Mouse (Mus musculus): ENCODE measurements around the gene Klhl20.
"Not testable (repeated sequence)": the region's sequence is repeated elsewhere in the genome, so short reads cannot be mapped to it uniquely, and the experiment has no call there.

The Klhl20 gene

GRCm38 (mm10) chr1:161130726-161131664 is at the start of gene Klhl20:
Gene Klhl20 (minus strand): TSS chr1:161131511.
- in situ Hi-C loops (cut with MboI, MseI): no loop called here

- in situ Hi-C loops (cut with MboI, MseI): no loop called here
Measured at GRCm38 (mm10) chr1:161180674-161181073, 49.4 kb upstream of the Klhl20 start.

GRCm38 (mm10) chr1:161170651-161171050 is 39.3 kb upstream of the Klhl20 start:
- in situ Hi-C loops (cut with MboI, MseI): loop anchor here in 1 of 2 experiments (10.0 kb wide), 1 partner anchor 126 kb away; no protein-coding TSS in a partner anchor

GRCm38 (mm10) chr1:161160266-161160665 is 29.0 kb upstream of the Klhl20 start:
- in situ Hi-C loops (cut with MboI, MseI): no loop called here

GRCm38 (mm10) chr1:161159214-161159613 is 27.9 kb upstream of the Klhl20 start, which contains the start of gene Tex50:
Gene Tex50 (minus strand): TSS chr1:161159314.
- in situ Hi-C loops (cut with MboI, MseI): no loop called here

DNA sequence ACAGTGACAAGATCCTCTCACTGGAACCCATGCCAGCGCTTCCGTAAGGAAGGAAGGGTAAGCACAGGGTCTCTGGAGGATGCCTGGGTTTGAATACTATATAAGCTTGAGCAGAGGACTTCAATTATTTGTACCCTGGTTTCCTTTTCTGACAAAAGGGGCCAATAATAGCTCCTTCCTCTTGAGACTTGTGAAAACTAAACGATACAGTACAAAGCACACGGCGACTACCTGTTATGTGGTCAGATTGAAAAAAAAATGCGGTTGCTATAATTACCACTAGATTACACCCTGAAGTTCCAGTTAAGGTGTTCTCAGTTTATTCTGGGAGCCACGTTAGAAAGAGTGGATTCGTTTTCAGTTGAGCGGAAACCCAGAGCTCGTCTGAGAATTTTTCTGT is 25.2 kb upstream of the Klhl20 start:
- in situ Hi-C loops (cut with MboI, MseI): no loop called here

DNA sequence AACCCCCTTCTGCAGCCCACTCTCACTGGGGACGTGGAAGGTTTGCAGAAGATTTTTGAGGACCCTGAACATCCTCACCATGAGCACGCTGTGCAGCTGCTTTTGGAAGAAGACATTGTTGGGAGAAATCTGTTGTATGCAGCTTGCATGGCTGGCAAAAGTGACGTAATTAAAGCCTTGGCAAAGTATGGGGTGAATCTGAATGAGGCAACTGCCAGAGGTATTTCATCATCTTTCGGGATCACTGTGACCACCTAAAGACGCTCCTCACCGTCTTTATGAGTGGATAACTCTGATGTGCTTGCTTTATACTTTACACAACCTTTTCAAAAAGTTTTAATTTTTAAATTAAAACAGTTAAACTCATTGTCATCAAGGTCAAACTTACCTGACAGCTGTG is 19.8 kb upstream of the Klhl20 start:
- in situ Hi-C loops (cut with MboI, MseI): no loop called here

DNA sequence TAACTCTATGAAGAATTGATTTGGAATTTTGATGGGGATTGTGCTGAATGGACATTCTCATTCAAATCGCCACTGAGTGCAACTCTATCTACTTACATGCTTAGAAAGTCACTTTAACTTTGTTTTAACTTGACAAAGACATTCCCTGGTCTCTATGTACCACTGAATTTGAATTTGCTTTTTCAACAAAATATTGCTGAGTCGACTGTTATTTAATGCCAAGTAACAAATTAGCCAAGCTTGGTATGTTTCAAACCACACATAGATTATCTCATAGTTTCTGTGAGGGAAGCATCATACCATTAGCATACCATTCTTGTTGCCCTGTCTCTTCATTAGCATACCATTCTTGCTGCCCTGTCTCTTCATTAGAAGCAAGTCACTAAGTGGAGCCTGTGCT is 16.6 kb upstream of the Klhl20 start:
- in situ Hi-C loops (cut with MboI, MseI): no loop called here

GRCm38 (mm10) chr1:161145611-161146010 is 14.3 kb upstream of the Klhl20 start:
- in situ Hi-C loops (cut with MboI, MseI): not testable (repeated sequence)

GRCm38 (mm10) chr1:161143216-161143615 is 11.9 kb upstream of the Klhl20 start:
- in situ Hi-C loops (cut with MboI, MseI): no loop called here

GRCm38 (mm10) chr1:161142531-161143159 is 11.3 kb upstream of the Klhl20 start, which contains the start of gene Ankrd45:
Gene Ankrd45 (plus strand): TSS chr1:161142691.
- in situ Hi-C loops (cut with MboI, MseI): no loop called here

DNA sequence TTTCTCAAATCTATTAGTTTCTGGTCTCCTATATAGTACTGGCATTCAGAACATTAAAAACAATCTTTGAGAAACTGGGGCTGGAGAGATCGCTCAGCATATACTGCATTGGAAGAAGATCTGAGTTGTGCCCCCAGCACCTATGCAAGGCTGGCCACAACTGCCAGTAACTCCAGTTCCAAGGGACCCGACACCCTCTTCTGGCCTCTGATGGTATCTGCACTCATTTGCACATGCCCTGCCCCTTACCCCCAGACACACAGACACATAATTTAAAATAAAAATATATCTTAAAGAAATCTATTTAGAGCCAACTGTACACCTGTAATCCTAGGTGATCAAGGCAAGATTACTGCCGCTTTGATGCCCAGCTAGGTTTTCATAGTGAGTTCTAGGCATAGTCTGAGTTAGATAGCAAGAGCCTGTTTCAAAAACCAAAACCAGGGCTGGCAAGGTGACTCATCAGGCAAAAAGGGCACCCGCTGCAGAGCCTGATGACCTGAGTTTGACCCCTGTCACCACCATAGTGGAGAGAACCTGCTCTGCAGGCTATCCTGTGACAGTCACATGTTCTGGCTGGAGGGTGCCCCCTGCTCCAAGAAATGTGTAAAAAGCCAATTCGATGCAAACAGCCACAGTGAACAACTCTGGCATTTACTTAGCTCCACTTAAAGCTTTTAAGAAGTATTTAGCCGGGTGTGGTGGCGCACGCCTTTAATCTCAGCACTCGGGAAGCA is 8.9 kb upstream of the Klhl20 start:
- in situ Hi-C loops (cut with MboI, MseI): no loop called here

DNA sequence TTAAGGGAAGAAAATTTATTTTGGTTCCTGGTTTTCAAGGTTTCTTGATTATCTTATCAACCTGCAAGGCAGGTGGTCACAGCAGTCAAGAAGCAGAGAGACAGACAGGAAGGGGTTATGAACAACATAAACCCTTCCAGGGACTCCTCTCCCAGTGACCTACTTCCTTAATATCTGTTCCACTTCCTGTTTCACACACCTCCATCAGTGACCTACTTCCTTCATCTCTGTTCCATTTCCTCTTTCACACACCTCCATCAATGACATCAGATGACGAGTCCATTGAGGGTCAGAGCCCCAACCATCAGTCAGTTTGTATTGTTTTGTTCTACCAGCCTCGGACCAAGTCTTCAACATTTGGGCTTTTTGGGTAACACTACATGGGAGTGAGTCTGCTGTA is 8.2 kb upstream of the Klhl20 start:
- in situ Hi-C loops (cut with MboI, MseI): loop anchor here in 1 of 2 experiments (5.0 kb wide), 1 partner anchor 38 kb away; no protein-coding TSS in a partner anchor

GRCm38 (mm10) chr1:161126461-161126860 is 4.8 kb downstream of the Klhl20 start:
- in situ Hi-C loops (cut with MboI, MseI): no loop called here

DNA sequence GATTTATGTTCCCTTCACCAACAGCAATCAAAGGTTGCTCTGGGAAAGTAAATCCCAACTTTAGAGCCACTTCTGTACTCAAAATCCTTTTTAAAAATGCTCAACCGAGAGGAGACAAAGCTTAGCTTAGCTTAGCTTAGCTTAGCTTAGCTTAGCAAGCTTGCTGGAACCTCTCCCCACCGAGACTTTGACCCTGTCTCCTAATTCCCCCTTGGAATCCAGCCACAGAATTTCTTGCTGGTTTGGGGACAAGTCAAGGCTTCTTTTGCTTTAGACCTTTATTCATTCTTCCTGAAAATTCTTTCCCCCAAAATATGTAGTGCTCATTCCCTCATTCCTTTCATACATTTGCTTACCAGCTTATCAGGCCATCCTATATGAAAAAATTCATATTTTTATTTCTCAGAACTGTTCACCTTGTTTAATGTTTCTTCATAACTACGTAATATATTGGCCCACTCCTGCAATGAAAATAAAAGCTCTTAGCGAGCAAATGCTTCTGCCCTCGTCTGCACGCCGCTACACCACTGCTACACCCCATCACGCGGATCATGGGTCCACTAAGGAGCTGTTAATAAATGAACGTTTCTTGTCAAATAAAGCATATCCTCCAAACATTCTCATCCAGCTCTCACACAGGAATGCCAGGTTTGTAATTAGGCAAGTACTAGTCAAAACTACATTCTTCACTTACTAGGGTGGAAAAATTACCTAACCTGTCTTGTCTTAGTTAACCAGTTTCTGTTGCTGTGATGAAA is 8.5 kb downstream of the Klhl20 start:
- in situ Hi-C loops (cut with MboI, MseI): no loop called here

- in situ Hi-C loops (cut with MboI, MseI): no loop called here
Measured at GRCm38 (mm10) chr1:161114591-161114990, 16.7 kb downstream of the Klhl20 start.

DNA sequence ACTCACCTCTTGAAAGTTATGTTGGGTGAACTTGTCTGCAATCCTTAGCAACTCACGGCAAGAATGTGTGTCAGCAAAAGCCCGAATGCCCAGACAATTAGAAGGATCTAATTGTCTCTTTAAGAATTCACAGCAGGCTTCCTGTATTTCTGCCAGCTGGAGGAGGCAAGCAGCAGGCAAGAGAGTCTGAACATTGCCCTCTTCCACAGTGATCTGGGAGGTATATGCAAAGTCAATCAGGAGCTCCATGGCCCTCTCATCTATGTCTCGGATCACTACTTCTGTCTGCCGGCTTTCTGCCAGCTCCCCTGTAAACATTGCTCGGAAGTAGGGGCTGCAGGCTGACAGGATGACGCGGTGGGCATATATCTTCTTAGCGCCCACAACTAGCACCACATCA is 22.1 kb downstream of the Klhl20 start:
- in situ Hi-C loops (cut with MboI, MseI): no loop called here

- in situ Hi-C loops (cut with MboI, MseI): no loop called here
Measured at GRCm38 (mm10) chr1:161103842-161104241, 27.5 kb downstream of the Klhl20 start.

DNA sequence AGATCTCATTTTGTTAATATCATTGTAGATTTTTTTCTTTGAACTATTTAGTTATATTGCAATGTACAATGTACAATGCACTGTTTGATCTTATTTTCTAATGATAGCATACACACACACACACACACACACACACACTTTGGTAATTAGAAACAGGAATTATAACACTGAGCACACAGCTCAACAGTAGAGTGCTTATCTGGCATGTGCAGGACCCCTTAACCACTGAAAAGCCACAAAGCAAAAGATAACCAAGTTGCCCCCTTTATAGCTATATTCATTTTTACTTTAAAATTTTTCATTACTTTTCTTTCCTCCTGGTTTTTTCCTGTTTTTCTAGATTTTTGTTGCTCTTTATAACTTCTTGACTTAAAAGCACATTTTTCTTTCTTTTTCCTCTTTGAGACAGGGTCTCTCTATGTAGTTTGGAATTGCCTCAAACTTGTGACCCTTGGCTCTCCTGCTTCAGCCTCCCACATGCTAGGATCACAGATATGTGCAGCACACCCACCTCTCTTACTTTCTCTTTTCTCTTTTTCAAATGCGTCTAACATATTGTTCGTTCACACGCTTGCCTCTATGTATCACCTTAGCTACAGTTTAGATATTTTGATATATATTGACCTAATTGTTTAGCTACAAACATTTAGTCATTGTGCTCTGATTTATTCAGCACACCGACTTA is 31.4 kb downstream of the Klhl20 start:
- in situ Hi-C loops (cut with MboI, MseI): loop anchor here in 1 of 2 experiments (10.0 kb wide), 1 partner anchor 1615 kb away; no protein-coding TSS in a partner anchor

- in situ Hi-C loops (cut with MboI, MseI): no loop called here
Measured at GRCm38 (mm10) chr1:161077243-161077642, 54.1 kb downstream of the Klhl20 start.

Data from T-helper 17 cell (primary cell).